Mouse (Mus musculus): ENCODE measurements at regions not wholly inside any gene's neighbourhood (a gene's known extent, or its start where the extent isn't known, plus 50 kb on each side); places are given as distances from the start of the nearest gene placed in this dataset.

DNA sequence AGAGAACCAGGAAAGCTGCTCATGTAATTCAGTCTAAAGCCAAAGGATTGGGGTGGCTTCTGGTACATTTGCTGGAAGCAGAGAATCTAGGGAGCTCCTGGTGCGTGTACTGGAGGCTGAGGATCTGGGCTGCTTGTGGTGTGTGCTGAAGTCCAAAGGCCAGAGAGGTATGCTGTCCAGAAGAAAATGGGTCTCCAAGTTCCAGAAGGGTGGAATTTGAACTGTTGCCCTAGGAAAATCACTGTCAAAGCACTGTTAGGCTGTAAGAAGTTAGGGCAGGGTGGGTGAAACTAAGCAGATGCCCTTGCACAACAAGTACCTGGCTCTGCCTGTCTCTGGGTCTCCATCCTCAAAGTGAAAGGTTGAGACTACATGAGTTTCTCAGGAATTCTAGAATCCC, 201.9 kb upstream of the Serp2 start:
- H3K36me3 ChIP-seq: no peaks in the 10 kb centered on the region
- no peak overlapping the region for H3K27ac ChIP-seq
- no peak overlapping the region for H3K4me2 ChIP-seq
- H3K27me3 ChIP-seq: no peaks in the 10 kb centered on the region
- no peak for ATAC-seq (ENCODE audit: borderline replicate concordance, extremely low read depth, low FRiP score, low TSS enrichment)
- peaks cover 21% of the 10 kb centered on the region for H3K4me1 ChIP-seq
- WGBS: 89% methylated on average over 1 of the region's 1 CpGs
- H3K4me3 ChIP-seq: no peak overlapping the region
- H3K9ac ChIP-seq: no peak overlapping the region
- no peaks in the 10 kb centered on the region for H3K9me3 ChIP-seq

DNA sequence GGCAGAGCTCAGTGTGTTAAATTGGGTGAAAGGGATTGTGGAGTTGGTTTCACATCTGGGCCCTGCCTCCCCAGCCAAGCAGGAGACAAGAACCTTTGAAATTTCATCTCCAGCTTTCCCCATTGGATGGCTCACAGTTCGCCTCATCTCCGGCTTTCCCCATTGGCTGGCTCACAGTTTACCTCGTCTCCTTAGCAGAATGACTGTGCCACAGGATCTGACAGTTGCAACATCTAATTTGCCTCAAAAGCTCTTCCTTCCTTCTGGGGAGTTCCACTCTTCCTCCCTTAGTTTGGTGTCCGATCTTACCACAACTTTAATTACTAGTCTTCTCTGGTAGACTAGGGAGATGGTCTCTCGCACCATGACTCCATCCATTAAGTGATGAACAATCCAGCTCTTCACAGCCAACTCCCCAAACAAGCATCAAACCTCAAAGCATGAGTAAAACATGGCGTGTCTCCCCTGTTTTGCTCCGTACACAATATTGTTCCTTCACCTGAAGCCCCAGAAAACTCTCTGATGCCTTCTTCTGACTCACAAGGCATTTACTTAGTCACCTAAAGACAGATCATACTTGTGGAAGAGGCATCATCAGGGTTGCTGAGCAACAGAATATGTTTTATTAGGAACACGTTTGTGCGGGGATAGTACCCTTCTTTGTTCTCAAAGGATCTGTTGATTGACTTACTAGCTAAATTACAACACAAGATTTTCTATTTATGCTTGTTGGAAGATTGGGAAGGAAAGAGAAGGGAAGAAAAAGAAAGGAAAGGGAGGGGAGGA, 199.1 kb upstream of the Serp2 start:
- H3K27me3 ChIP-seq: no peaks in the 10 kb centered on the region
- no peak overlapping the region for H3K4me2 ChIP-seq
- no peaks in the 10 kb centered on the region for H3K36me3 ChIP-seq
- 75% methylated on average over 9 of the region's 9 CpGs for WGBS
- peaks cover 3% of the 10 kb centered on the region; the same call in 1 of the 2 replicates for H3K4me1 ChIP-seq
- no peak overlapping the region for H3K4me3 ChIP-seq
- ATAC-seq (ENCODE audit: borderline replicate concordance, extremely low read depth, low FRiP score, low TSS enrichment): no peak
- no peak overlapping the region for H3K27ac ChIP-seq
- H3K9me3 ChIP-seq: no peaks in the 10 kb centered on the region
- no peak overlapping the region for H3K9ac ChIP-seq

GRCm38 (mm10) chr14:76753734-76754133, 197.0 kb upstream of the Serp2 start:
- Histone ChIP-seq H3K4me2 (no peak overlapping the region), H3K4me1 (no peaks in the 10 kb centered on the region; the same call in 1 of the 2 replicates), H3K9me3 (no peaks in the 10 kb centered on the region), H3K4me3 (no peak overlapping the region), H3K36me3 (no peaks in the 10 kb centered on the region), H3K9ac (no peak overlapping the region), H3K27ac (no peak overlapping the region), H3K27me3 (no peaks in the 10 kb centered on the region)
- WGBS: 93% methylated on average over 5 of the region's 5 CpGs
- no peak for ATAC-seq (ENCODE audit: borderline replicate concordance, extremely low read depth, low FRiP score, low TSS enrichment)

- H3K4me3 ChIP-seq: no peak overlapping the region
- 79% methylated on average over 7 of the region's 7 CpGs for WGBS
- ATAC-seq (ENCODE audit: borderline replicate concordance, extremely low read depth, low FRiP score, low TSS enrichment): no peak
- no peaks in the 10 kb centered on the region for H3K9me3 ChIP-seq
- no peaks in the 10 kb centered on the region for H3K27me3 ChIP-seq
- H3K4me2 ChIP-seq: no peak overlapping the region
- H3K9ac ChIP-seq: no peak overlapping the region
- H3K36me3 ChIP-seq: no peaks in the 10 kb centered on the region
- H3K27ac ChIP-seq: no peak overlapping the region
- peaks cover 15% of the 10 kb centered on the region for H3K4me1 ChIP-seq
These were observed 192.5 kb upstream of the Serp2 start for GRCm38 (mm10) chr14:76749178-76749577.

GRCm38 (mm10) chr14:76748711-76749110, 192.0 kb upstream of the Serp2 start:
- 92% methylated on average over 2 of the region's 2 CpGs for WGBS
- H3K36me3 ChIP-seq: no peaks in the 10 kb centered on the region

DNA sequence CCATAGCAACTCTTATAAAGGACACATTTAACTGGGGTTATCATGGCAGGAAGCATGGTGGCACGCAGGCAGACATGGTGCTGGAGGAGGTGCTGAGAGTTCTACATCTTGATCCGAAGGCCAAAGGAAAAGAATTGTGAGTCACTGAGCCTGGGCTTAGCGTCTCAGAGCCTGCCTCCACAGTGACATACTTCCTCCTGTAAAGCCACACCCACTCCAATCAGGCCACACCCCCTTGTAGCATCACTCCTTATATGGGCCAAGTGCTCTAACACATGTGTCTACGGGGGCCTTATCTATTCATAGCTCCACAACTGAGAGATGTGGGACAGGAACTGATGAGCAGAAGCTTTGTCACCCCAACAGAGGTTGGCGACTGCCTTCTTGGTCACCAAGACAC, 191.1 kb upstream of the Serp2 start:
- Histone ChIP-seq H3K4me3 (no peak overlapping the region), H3K9ac (no peak overlapping the region), H3K36me3 (no peaks in the 10 kb centered on the region), H3K4me2 (no peak overlapping the region), H3K27ac (no peak overlapping the region), H3K9me3 (no peaks in the 10 kb centered on the region), H3K4me1 (peaks cover 23% of the 10 kb centered on the region), H3K27me3 (no peaks in the 10 kb centered on the region)
- WGBS: 86% methylated on average over 5 of the region's 5 CpGs
- no peak for ATAC-seq (ENCODE audit: borderline replicate concordance, extremely low read depth, low FRiP score, low TSS enrichment)

More at GRCm38 (mm10) chr14:76748711-76749110, 192.0 kb upstream of the Serp2 start:
- Histone ChIP-seq H3K27ac (no peak overlapping the region), H3K9ac (no peak overlapping the region), H3K4me1 (peaks cover 20% of the 10 kb centered on the region), H3K4me3 (no peak overlapping the region), H3K27me3 (no peaks in the 10 kb centered on the region), H3K9me3 (no peaks in the 10 kb centered on the region), H3K4me2 (no peak overlapping the region)
- ATAC-seq (ENCODE audit: borderline replicate concordance, extremely low read depth, low FRiP score, low TSS enrichment): no peak

DNA sequence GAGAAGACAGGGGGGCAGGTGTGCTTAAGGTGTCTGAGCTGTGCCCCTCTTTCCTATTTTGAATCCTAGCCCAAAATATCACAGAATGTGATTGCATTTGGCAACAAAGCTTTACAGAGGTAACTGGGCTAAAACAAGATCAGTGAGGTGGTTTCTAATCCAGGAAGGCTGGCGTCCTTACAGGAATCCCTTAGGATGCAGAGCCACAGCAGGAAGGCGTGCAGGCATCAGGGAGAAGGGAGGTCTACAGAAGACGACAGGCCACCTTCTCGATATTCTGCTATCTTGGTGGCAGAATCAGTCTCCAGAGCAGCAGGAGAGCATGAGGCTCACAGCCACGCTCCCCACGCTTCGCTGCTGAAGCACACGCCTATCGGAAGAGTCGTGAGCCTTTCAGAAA, 189.6 kb upstream of the Serp2 start:
- H3K27me3 ChIP-seq: no peaks in the 10 kb centered on the region
- no peak overlapping the region for H3K9ac ChIP-seq
- H3K4me2 ChIP-seq: no peak overlapping the region
- no peaks in the 10 kb centered on the region for H3K9me3 ChIP-seq
- no peaks in the 10 kb centered on the region for H3K36me3 ChIP-seq
- 88% methylated on average over 10 of the region's 10 CpGs for WGBS
- ATAC-seq (ENCODE audit: borderline replicate concordance, extremely low read depth, low FRiP score, low TSS enrichment): no peak
- H3K27ac ChIP-seq: no peak overlapping the region
- peaks cover 23% of the 10 kb centered on the region for H3K4me1 ChIP-seq
- no peak overlapping the region for H3K4me3 ChIP-seq

DNA sequence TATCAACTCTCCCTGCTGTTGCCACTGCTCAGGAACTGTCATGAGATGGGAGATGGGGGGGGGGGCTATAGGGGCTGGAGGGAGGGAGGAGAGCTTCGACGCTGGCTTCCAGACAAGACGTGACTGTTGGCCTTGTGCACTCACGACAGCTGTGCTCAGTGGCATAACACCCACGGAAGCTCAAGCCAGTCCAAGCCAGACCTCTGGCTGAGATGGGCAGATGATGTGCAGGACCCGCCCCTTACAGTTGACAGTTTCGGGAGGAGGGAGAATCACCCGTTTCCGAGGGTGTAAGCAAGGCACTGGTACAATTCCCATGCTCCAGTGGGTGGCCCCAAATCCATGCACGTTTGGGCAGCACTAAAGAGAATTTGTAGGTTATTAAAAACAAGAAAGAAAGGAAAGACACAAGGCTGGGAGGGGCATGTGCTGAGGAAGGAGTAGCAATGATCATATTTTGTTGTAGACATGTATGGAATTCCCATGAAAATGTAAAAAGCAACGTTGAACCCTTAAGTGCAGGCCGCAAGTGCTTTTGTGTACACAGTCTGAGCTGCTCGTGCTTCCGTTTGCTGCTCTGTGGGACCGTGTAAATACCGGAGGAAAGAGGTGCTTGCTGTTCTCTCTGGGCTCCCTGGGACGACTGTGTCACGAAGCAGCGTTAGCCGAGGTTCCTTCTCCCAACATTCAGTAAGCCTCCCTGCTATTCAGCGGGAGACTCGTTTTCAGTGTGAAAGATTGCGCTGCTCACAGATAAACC, 188.2 kb upstream of the Serp2 start:
- H3K9ac ChIP-seq: no peak overlapping the region; the same call in 1 of the 2 replicates
- no peaks in the 10 kb centered on the region for H3K27me3 ChIP-seq
- peak overlapping the region; percentile 36; the same call in 1 of the 2 replicates for H3K4me2 ChIP-seq
- peak overlapping the region; percentile 93 for H3K27ac ChIP-seq
- H3K4me3 ChIP-seq: no peak overlapping the region
- no peaks in the 10 kb centered on the region for H3K9me3 ChIP-seq
- 21% methylated on average over 23 of the region's 23 CpGs for WGBS
- peak; percentile 93 for ATAC-seq (ENCODE audit: borderline replicate concordance, extremely low read depth, low FRiP score, low TSS enrichment)
- H3K36me3 ChIP-seq: no peaks in the 10 kb centered on the region
- peaks cover 30% of the 10 kb centered on the region for H3K4me1 ChIP-seq

DNA sequence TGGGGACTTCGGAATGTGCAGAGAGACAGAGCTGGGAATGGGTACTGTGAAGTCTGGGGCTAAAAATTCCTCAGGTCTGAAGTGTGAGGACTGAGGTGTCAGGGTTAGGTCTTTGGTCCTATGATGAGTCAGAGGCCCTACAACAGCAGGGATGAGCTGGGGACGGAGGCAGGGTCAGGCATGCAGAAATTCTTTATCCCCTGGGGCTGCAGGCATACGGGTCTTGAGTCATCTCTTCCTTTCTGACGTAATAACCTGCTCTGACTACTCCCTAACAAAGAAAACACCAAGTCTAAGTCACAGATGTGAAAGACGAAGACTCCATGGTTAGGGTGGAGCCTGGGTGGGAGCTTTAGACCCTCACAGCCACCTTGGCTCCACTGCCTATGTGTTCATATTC, 185.6 kb upstream of the Serp2 start:
- H3K9me3 ChIP-seq: no peaks in the 10 kb centered on the region
- H3K4me1 ChIP-seq: peaks cover 32% of the 10 kb centered on the region
- WGBS: 82% methylated on average over 5 of the region's 5 CpGs
- H3K36me3 ChIP-seq: no peaks in the 10 kb centered on the region
- H3K27me3 ChIP-seq: no peaks in the 10 kb centered on the region
- H3K4me2 ChIP-seq: no peak overlapping the region
- no peak overlapping the region for H3K27ac ChIP-seq
- H3K9ac ChIP-seq: no peak overlapping the region
- ATAC-seq (ENCODE audit: borderline replicate concordance, extremely low read depth, low FRiP score, low TSS enrichment): no peak
- H3K4me3 ChIP-seq: no peak overlapping the region

DNA sequence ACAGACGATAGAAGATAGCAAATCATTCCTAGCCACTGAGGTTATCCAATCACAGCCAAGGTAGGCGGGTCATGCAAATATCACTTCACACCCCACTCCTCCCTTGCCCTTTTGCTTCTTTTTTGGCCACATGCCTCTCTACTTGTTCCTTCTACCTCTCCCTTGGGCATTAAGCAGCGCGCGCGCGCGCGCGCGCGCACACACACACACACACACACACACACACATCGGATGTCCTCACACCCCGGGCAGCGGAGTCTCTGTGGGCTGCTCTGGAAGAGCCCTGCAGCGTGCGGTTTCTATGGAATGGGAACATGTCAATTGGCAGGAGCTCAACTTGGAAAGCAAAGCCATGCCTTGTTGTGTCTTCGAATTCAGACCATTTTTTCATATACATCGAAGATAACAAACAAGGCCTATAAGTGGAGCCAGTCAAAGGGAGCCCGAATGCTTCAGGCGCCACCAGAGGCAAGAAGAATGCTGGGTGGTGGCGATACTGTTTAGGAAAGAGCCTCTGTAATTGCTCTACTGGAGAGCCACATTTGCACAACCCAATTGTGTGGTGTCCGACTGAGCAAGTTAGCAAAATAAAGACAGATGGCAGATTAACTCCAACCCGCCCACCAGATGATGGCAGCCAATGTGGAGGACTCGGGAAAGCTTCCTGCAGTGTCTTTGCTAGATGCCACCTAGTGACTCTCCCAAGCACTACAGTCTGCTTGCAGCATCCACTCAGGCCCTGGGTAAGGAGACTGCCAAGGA, 183.3 kb upstream of the Serp2 start:
- H3K4me2 ChIP-seq: no peak overlapping the region
- no peak overlapping the region for H3K9ac ChIP-seq
- H3K4me3 ChIP-seq: no peak overlapping the region
- no peaks in the 10 kb centered on the region for H3K27me3 ChIP-seq
- H3K36me3 ChIP-seq: no peaks in the 10 kb centered on the region
- peaks cover 25% of the 10 kb centered on the region for H3K4me1 ChIP-seq
- H3K9me3 ChIP-seq: no peaks in the 10 kb centered on the region
- peak; percentile 43; the same call in 1 of the 2 replicates for ATAC-seq (ENCODE audit: borderline replicate concordance, extremely low read depth, low FRiP score, low TSS enrichment)
- 53% methylated on average over 25 of the region's 25 CpGs for WGBS
- peak overlapping the region; percentile 62 for H3K27ac ChIP-seq

GRCm38 (mm10) chr14:76735997-76736396, 179.3 kb upstream of the Serp2 start:
- H3K27ac ChIP-seq: no peak overlapping the region
- H3K9me3 ChIP-seq: no peaks in the 10 kb centered on the region
- H3K9ac ChIP-seq: no peak overlapping the region
- H3K36me3 ChIP-seq: no peaks in the 10 kb centered on the region
- H3K27me3 ChIP-seq: no peaks in the 10 kb centered on the region
- ATAC-seq (ENCODE audit: borderline replicate concordance, extremely low read depth, low FRiP score, low TSS enrichment): no peak
- H3K4me3 ChIP-seq: no peak overlapping the region
- H3K4me1 ChIP-seq: peaks cover 33% of the 10 kb centered on the region
- 81% methylated on average over 5 of the region's 5 CpGs for WGBS
- no peak overlapping the region for H3K4me2 ChIP-seq

DNA sequence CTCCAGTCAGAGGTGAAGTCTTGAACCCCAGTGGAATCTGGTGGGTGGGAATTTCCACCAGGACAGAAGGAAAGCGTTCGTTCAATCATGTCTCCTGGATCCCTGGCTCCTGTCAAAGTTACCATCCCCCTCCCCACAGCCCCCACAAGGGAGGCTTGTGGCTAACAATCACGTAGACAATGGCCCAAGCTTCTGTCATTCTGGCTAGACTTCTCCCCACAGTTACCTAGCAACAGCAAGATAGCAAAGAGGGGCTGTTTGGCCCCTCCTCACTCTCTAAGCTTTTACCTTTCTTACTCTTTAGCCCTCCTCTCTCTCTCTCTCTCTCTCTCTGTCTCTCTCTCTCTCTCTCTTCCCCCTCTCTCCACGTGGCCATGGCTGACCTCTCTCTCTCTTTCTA, 178.4 kb upstream of the Serp2 start:
- no peak overlapping the region for H3K27ac ChIP-seq
- no peak overlapping the region for H3K9ac ChIP-seq
- no peaks in the 10 kb centered on the region for H3K36me3 ChIP-seq
- 43% methylated on average over 4 of the region's 4 CpGs for WGBS
- ATAC-seq (ENCODE audit: borderline replicate concordance, extremely low read depth, low FRiP score, low TSS enrichment): no peak
- H3K9me3 ChIP-seq: no peaks in the 10 kb centered on the region
- no peaks in the 10 kb centered on the region for H3K27me3 ChIP-seq
- no peak overlapping the region for H3K4me2 ChIP-seq
- H3K4me3 ChIP-seq: no peak overlapping the region
- H3K4me1 ChIP-seq: peaks cover 29% of the 10 kb centered on the region

Data from lung, embryonic 15.5 days (tissue).